Mouse (Mus musculus) embryonic facial prominence, embryonic 14.5 days (tissue): ENCODE data around the gene Mcidas. TPM values are rescaled to one million over a fixed set of nuclear protein-coding genes. Genes with fewer than 3 reads are reported as not detected.

Source experiments
- ATAC-seq: fragments of 200-750 bp; cut with Nextera tagmentation; 2 replicates; pipeline ENCODE4 v1.8.0; 2017; ENCODE audit warnings: low read depth, moderate number of reproducible peaks, moderate TSS enrichment
- DNase-seq: peaks from one replicate; pipeline ENCODE4 v3.0.0-alpha.2; 2015; ENCODE audit warnings: low spot score
- H3K27ac ChIP-seq: fragments of 300-500 bp; sonication (generic); replicated peaks from 2 replicates; pipeline ENCODE4 v1.5.1; 2014; ENCODE audit warnings: low read depth, mild to moderate bottlenecking, low read length, moderate library complexity
- H3K27me3 ChIP-seq: fragments of 300-500 bp; sonication (generic); replicated peaks from 2 replicates; pipeline ENCODE4 v1.6.1; 2014; ENCODE audit warnings: low read length; ENCODE audit not compliant: control insufficient read depth, insufficient read depth
- H3K36me3 ChIP-seq: fragments of 300-500 bp; sonication (generic); 2 replicates; pipeline ENCODE4 v1.6.1; 2014; ENCODE audit warnings: low read length, mixed read lengths; ENCODE audit not compliant: control insufficient read depth, insufficient read depth
- H3K4me1 ChIP-seq: fragments of 300-500 bp; sonication (generic); 2 replicates; pipeline ENCODE4 v1.6.1; 2014; ENCODE audit warnings: antibody characterized with exemption, low read length; ENCODE audit not compliant: control insufficient read depth, insufficient read depth
- H3K4me2 ChIP-seq: fragments of 300-500 bp; sonication (generic); 2 replicates; pipeline ENCODE4 v1.6.1; 2014; ENCODE audit warnings: low read depth, mild to moderate bottlenecking, low read length, moderate library complexity, mixed read lengths
- H3K4me3 ChIP-seq: fragments of 300-500 bp; sonication (generic); 2 replicates; pipeline ENCODE4 v1.5.1; 2014; ENCODE audit warnings: low read depth, mild to moderate bottlenecking, low read length
- H3K9ac ChIP-seq: fragments of 300-500 bp; sonication (generic); 2 replicates; pipeline ENCODE4 v1.6.1; 2014; ENCODE audit warnings: low read depth, mild to moderate bottlenecking, low read length, moderate library complexity, mixed read lengths
- H3K9me3 ChIP-seq: fragments of 300-500 bp; sonication (generic); 2 replicates; pipeline ENCODE4 v1.6.1; 2016; ENCODE audit warnings: low read length; ENCODE audit not compliant: control insufficient read depth
- WGBS: fragments of 180-500 bp; shearing (Covaris S2); extraction: QIAGEN DNeasy Blood & Tissue Kit; methylation state at CpG from one replicate; pipeline ENCODE4 v1.1.7; 2014; 5-methylcytosine and 5-hydroxymethylcytosine counted together
- polyA plus RNA-seq: library from polyadenylated mRNA; unstranded; fragments of >200 nt; fragmentation: Nextera tagmentation; extraction: Ambion mirVana; gene quantifications from 2 replicates; pipeline ENCODE4 v1.2.1, GENCODE M21; 2014

Mcidas gene
- polyA plus RNA-seq, 1 experiment from 2014 or later = 4.1 TPM

DNA sequence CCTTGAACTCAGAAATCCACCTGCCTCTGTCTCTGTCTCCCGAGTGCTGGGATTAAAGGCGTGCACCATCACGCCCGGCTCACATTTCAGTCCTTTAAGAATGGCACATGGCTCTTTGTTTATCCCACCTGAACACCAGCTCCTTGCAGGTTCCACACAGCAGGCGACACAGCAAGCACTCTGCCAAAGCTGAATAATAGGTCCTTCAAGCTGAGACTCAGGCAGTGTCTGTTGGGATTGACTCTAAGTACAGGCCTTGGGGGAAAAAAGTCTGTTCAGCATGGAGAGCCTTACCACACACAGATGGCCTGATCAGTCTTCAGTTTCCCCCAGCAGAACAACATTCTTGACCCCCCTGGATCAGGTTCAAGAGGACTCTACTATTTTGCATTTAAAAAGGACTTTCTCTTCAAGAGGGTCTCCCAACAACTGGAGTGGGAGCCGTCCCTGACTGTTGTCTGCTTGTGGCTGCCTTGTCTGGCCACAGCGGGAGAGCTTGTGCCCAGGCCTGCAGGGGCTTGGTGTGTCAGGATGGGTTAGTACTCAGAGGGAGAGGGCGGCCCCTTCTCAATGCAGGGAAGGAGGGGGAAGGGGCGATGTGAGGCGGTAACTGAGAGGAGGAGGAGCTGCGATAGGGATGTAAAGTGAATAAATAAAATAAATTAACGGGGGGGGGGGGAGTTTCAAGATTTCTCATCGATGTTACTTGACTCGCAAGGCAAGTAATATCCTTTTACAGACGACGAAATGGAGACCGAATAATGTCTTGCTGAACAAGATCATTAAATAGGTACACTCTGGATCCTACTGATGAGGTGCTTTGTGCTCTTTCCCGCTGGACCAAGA, 7.8 kb upstream of the Mcidas start:
- 7% methylated on average over 18 of the region's 18 CpGs for WGBS
- Histone ChIP-seq H3K4me3 (0 out of 2 replicates have a peak overlapping the region, but pooled peaks have one; percentile 59), H3K27ac (no peak overlapping the region)

DNA sequence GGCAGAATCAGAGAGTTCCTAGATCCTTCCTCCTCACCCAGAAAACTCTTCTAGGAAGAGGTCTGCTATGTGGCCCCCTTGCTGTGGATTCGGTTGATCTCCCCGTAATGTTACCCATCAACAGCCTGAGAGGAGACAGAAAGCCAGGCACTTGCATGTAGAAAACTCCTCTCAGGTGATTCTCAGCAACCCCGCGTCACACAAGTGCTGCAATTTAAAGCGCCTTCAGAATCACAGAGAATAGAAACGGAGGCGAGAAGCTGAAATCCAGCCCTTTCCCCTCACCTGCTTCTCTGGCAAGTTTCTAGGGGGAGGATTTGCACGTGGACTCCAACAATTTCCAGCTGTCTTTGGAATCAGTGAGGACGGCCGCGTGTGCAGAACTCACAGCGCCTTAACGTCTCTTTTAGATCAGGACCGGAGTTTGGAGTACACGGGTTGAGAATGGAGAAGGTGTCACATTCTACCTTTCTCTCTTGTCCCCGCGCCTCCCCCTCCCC, 7.1 kb upstream of the Mcidas start:
- H3K4me1 ChIP-seq = peaks cover 17% of the 10 kb centered on the region
- DNase-seq = no peak
- no peak overlapping the region for H3K9ac ChIP-seq
- no peaks in the 10 kb centered on the region for H3K9me3 ChIP-seq
- ATAC-seq = no peak
- H3K36me3 ChIP-seq = no peaks in the 10 kb centered on the region
- H3K27ac ChIP-seq = no peak overlapping the region
- peaks cover 65% of the 10 kb centered on the region for H3K27me3 ChIP-seq
- peak overlapping the region; percentile 59 for H3K4me3 ChIP-seq
- WGBS = 2% methylated on average over 17 of the region's 17 CpGs
- peak overlapping the region; percentile 100 for H3K4me2 ChIP-seq

More for the DNA sequence above, 7.8 kb upstream of the Mcidas start:
- Histone ChIP-seq H3K4me1 (peaks cover 17% of the 10 kb centered on the region), H3K9me3 (no peaks in the 10 kb centered on the region), H3K4me2 (peak overlapping the region; percentile 100; the same call in 1 of the 2 replicates), H3K27me3 (peaks cover 58% of the 10 kb centered on the region), H3K9ac (no peak overlapping the region), H3K36me3 (no peaks in the 10 kb centered on the region)
- ATAC-seq = no peak
- DNase-seq = no peak

- Histone ChIP-seq H3K9ac (peak within 1 kb of the TSS; percentile 64), H3K27me3 (peaks cover 71% of the 10 kb centered on the region), H3K4me2 (peak within 1 kb of the TSS; percentile 100), H3K36me3 (no peaks in the 10 kb centered on the region), H3K4me1 (peaks cover 17% of the 10 kb centered on the region), H3K4me3 (peak within 1 kb of the TSS; percentile 59), H3K27ac (no peak within 1 kb of the TSS), H3K9me3 (no peaks in the 10 kb centered on the region)
- DNase-seq = peak; percentile 98
- WGBS = under 1% methylated on average over 21 of the region's 47 CpGs
- ATAC-seq = peak; percentile 98
These were observed 6.1 kb upstream of the Mcidas start, which contains the start of gene Ccno for GRCm38 (mm10) chr13:112987532-112987943. Ccno (plus strand) TSS chr13:112987802.

DNA sequence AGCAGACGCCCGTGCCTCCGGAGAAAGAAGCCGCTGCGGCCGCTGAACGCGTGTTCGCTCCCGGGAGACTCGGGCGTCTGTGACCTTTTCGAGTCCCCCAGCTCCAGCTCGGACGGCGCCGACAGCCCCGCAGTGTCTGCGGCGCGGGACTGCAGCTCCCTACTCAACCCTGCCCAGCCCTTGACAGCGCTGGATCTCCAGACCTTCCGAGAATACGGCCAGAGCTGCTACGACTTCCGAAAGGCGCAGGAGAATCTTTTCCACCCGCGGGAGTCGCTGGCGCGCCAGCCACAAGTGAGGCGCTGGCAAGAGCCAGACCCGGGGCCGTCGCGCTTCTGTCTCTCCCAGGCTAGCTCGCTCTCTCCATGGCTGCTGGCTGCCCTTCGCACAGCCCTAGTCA, 5.7 kb upstream of the Mcidas start:
- peak; percentile 12 for ATAC-seq
- DNase-seq = no peak
- H3K4me2 ChIP-seq = peak overlapping the region; percentile 100
- H3K4me1 ChIP-seq = peaks cover 17% of the 10 kb centered on the region
- WGBS = 0% methylated on average over 25 of the region's 39 CpGs
- H3K4me3 ChIP-seq = peak overlapping the region; percentile 59
- no peaks in the 10 kb centered on the region for H3K36me3 ChIP-seq
- H3K27me3 ChIP-seq = peaks cover 75% of the 10 kb centered on the region
- H3K9me3 ChIP-seq = no peaks in the 10 kb centered on the region
- peak overlapping the region; percentile 64 for H3K9ac ChIP-seq
- H3K27ac ChIP-seq = no peak overlapping the region

GRCm38 (mm10) chr13:112988866-112989265, 4.8 kb upstream of the Mcidas start:
- peaks cover 83% of the 10 kb centered on the region for H3K27me3 ChIP-seq
- ATAC-seq (no peak), DNase-seq (no peak)
- H3K9me3 ChIP-seq = no peaks in the 10 kb centered on the region
- H3K4me1 ChIP-seq = peaks cover 22% of the 10 kb centered on the region
- under 1% methylated on average over 19 of the region's 19 CpGs for WGBS
- H3K4me3 ChIP-seq = peak overlapping the region; percentile 59
- no peak overlapping the region for H3K27ac ChIP-seq
- H3K9ac ChIP-seq = peak overlapping the region; percentile 30; the same call in 1 of the 2 replicates
- H3K4me2 ChIP-seq = peak overlapping the region; percentile 100
- H3K36me3 ChIP-seq = no peaks in the 10 kb centered on the region

- peak overlapping the region; percentile 7; the same call in 1 of the 2 replicates for H3K4me3 ChIP-seq
- H3K36me3 ChIP-seq = no peaks in the 10 kb centered on the region
- H3K4me1 ChIP-seq = peaks cover 25% of the 10 kb centered on the region
- H3K9ac ChIP-seq = no peak overlapping the region
- no peaks in the 10 kb centered on the region for H3K9me3 ChIP-seq
- no peak overlapping the region for H3K27ac ChIP-seq
- whole genome bisulfite sequencing = 2% methylated on average over 15 of the region's 23 CpGs
- H3K4me2 ChIP-seq = peak overlapping the region; percentile 100
- ATAC-seq (no peak), DNase-seq (no peak)
- peaks cover 85% of the 10 kb centered on the region for H3K27me3 ChIP-seq
These were observed 4.1 kb upstream of the Mcidas start for GRCm38 (mm10) chr13:112989541-112989940.

DNA sequence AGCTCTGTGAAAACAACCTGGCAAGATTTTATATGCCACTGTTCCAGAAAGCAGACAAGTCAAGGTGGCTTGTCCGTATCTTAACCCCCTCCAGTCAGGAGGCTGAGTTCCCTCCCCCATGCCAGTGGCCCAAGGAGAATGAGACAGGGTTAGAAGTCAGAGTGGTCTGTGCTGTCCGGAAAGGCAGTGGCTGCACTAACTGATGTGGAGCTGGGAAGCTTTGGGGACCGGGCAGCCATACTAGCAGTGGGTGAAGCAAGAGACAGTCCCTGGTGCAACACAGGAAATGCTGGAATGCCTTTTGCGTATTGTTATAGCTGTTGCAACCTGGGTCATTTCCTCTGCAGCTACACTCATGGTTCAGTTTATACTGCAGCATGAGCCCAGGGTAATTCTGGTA, 3.3 kb upstream of the Mcidas start:
- no peaks in the 10 kb centered on the region for H3K9me3 ChIP-seq
- H3K9ac ChIP-seq = no peak overlapping the region
- H3K4me2 ChIP-seq = no peak overlapping the region
- no peak overlapping the region for H3K27ac ChIP-seq
- DNase-seq (no peak), ATAC-seq (no peak)
- WGBS = 11% methylated on average over 4 of the region's 4 CpGs
- H3K4me3 ChIP-seq = no peak overlapping the region
- no peaks in the 10 kb centered on the region for H3K36me3 ChIP-seq
- H3K27me3 ChIP-seq = peaks cover 90% of the 10 kb centered on the region
- peaks cover 25% of the 10 kb centered on the region for H3K4me1 ChIP-seq

- WGBS = under 1% methylated on average over 24 of the region's 25 CpGs
- Histone ChIP-seq H3K9ac (peak overlapping the region; percentile 42; the same call in 1 of the 2 replicates), H3K4me2 (peak overlapping the region; percentile 68)
These were observed 546 bp downstream of the Mcidas start for GRCm38 (mm10) chr13:112994191-112994590.

More at GRCm38 (mm10) chr13:112994191-112994590, 546 bp downstream of the Mcidas start:
- peak overlapping the region; percentile 42 for H3K4me3 ChIP-seq
- H3K9me3 ChIP-seq = no peaks in the 10 kb centered on the region
- H3K36me3 ChIP-seq = no peaks in the 10 kb centered on the region
- peaks cover 95% of the 10 kb centered on the region for H3K27me3 ChIP-seq
- H3K27ac ChIP-seq = no peak overlapping the region
- peak; percentile 65 for DNase-seq
- peak; percentile 74 for ATAC-seq
- H3K4me1 ChIP-seq = peaks cover 8% of the 10 kb centered on the region
